Mouse (Mus musculus) brain, embryonic 18.5 days (tissue): ENCODE results near the gene Cnn3.

Experiments used
- DNase-seq: peaks from one replicate; pipeline ENCODE4 v3.0.0-alpha.2; 2012; ENCODE audit warnings: low read depth, low spot score

The Cnn3 gene

GRCm38 (mm10) chr3:121489462-121490118, 63.3 kb downstream of the Cnn3 start:
- DNase-seq = no peak

DNA sequence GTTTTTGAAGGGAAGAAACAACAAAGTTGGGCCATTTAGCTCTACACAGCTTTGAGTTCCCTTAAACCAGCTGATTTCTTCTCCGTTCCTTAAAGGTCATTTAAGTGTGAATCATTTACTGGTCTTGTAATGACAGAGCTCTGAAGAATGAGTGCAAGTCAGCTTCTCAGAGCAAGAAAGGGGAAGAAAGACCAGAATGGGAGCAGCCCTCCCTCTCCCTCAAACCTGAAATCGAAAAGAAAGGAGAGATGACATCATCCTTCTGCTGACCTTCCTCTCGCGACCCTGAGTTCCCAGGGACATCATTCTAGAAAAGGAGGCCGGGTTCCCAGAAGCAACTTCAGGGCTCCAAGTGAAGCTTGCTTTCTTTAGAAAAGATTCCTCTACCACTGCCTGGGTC, 64.6 kb downstream of the Cnn3 start:
- no peak for DNase-seq

- no peak for DNase-seq
Measured at GRCm38 (mm10) chr3:121492026-121492425, 65.7 kb downstream of the Cnn3 start.

DNA sequence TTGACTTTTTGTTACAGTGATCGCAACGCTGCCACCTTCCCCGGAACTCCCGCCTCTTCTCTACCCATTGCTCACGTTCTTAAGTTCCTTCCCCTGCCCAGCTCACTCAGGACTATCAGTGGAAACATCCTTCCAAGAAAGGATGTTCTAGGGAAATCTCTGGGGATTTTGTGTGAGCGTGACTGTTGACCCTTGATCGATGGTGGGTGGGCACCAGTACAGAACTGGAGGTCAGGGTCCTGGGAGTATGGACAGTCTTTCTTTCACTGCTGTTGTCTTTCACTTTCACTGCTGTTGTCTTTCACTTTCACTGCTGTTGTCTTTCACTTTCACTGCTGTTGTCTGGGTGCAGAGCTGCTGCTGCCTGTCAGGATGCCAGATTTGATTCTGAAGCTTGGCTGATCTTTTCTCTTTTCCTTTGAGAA, 67.7 kb downstream of the Cnn3 start:
- no peak for DNase-seq

- DNase-seq = no peak
Measured at GRCm38 (mm10) chr3:121500225-121500624, 73.9 kb downstream of the Cnn3 start.

DNA sequence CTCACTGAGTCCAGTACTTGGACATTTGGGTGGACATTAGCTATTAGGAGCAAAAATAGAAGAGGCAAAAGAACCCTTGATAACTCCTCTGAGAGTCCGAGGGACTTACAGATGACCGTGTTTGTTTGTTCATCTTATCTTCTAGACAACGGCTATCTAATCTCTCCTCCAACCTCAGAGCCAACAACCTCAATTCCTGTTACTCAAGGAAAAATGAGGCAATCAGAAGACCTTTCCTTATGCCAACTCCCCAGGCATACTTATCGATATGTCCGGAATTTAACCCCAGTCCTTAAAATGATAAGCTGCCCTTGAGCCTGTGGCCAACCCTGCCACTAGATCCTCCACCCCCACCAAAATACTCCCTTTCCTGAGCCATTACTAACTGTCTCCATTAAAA, 74.4 kb downstream of the Cnn3 start:
- DNase-seq = no peak

- DNase-seq = no peak
Measured at GRCm38 (mm10) chr3:121504927-121505487, 78.7 kb downstream of the Cnn3 start.

- DNase-seq = no peak
Measured at GRCm38 (mm10) chr3:121506175-121506574, 79.9 kb downstream of the Cnn3 start.

GRCm38 (mm10) chr3:121506756-121507155, 80.5 kb downstream of the Cnn3 start:
- no peak for DNase-seq

- DNase-seq = no peak
Measured at GRCm38 (mm10) chr3:121507678-121508077, 81.4 kb downstream of the Cnn3 start.
